Mouse (Mus musculus): ENCODE measurements around the gene Bhlhb9.

Bhlhb9 gene

DNA sequence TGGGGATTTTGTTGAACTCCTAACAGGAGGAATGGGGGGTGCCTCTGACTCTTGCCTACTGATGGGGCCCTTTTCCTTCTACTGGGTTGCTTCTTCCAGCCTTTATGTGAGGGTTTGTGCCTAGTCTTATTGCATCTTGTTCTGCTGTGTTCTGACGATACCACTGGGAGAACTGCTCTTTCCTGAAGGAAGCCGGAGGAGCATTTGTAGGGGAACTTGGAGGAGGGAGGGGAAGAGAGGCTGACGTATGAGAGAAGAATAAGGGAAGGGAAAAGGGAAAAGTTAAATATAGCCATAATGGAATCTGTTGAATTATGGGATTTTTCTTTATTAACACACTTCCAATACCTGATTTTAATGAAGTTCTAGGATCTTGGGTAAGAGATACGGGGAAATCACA lies 119.2 kb downstream of the Bhlhb9 start:
- DNase-seq, result no peak

- no peak for DNase-seq
These were observed 119.7 kb downstream of the Bhlhb9 start for GRCm38 (mm10) chrX:135917116-135917515.

DNA sequence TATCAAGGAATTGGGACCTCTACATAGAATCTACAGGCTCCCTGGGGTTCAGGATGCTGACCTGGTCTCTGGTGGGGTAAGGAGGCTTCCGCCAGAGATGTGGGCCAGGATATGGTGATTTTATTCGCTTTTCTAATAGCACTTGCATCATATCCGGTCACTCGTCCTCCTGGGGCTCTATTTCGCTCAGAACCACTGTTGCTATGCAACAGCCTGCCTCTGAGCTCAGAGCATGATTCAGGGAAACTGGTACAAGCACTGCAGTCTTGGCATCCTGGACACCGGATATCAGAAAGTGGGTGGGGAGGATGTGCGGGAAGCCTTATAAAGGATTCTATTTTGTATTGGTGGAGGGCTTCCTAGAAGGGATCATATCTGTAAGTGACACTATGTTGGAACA lies 124.8 kb downstream of the Bhlhb9 start:
- no peak for DNase-seq

GRCm38 (mm10) chrX:135925911-135926310 lies 128.5 kb downstream of the Bhlhb9 start:
- no peak for DNase-seq

- DNase-seq, result no peak
These were observed 131.2 kb downstream of the Bhlhb9 start for GRCm38 (mm10) chrX:135928588-135928987.

- DNase-seq, result no peak
These were observed 139.1 kb downstream of the Bhlhb9 start for GRCm38 (mm10) chrX:135936452-135936851.
